Mouse (Mus musculus): Measurements from ENCODE around the gene March8. TPM values are rescaled to one million over a fixed set of nuclear protein-coding genes. Genes with fewer than 3 reads are reported as not detected.

Gene March8
- total and polyA plus RNA-seq, 3 experiments, result 22.7 to 24.9 TPM; not detected in 1

- TF ChIP-seq KAT2A (conservative IDR thresholded peaks at IDR 0.05; ENCODE audit: low read depth, low read length) (0 out of 2 replicates have a peak, but pooled peaks have one; percentile 39), GABPA (IDR thresholded peaks at IDR 0.05; ENCODE audit: low read depth, low read length) (no peak; the same call in 1 of the 2 replicates), HCFC1 (IDR thresholded peaks at IDR 0.05; ENCODE audit: low read depth, low read length) (peak; percentile 62; the same call in 1 of the 2 replicates), ZKSCAN1 (IDR thresholded peaks at IDR 0.05; ENCODE audit: low read depth, low read length) (no peak), POLR2AphosphoS5 (IDR thresholded peaks at IDR 0.05; ENCODE audit: borderline replicate concordance, low read depth, low read length) (no peak), TBP (IDR thresholded peaks at IDR 0.05; ENCODE audit: low read depth, low read length) (no peak), MYC (IDR thresholded peaks at IDR 0.05; ENCODE audit: low read depth, low read length) (peak; percentile 40; the same call in 1 of the 2 replicates), RCOR1 (IDR thresholded peaks at IDR 0.05; ENCODE audit: low read depth, low read length) (peak; percentile 75), ZNF384 (IDR thresholded peaks at IDR 0.05; ENCODE audit: low read depth, low read length) (0 out of 2 replicates have a peak, but pooled peaks have one; percentile 30), MEF2A (IDR thresholded peaks at IDR 0.05; ENCODE audit: extremely low read depth, insufficient replicate concordance, low read depth, low read length, poor library complexity, severe bottlenecking) (no peak; the same call in 1 of the 2 replicates), MAX (IDR thresholded peaks at IDR 0.05; ENCODE audit: low read length) (no peak), EP300 (IDR thresholded peaks at IDR 0.05; ENCODE audit: low read depth in 1 of 2, low read length in 2 of 2) (peak; percentile 96 to 97), SMC3 (IDR thresholded peaks at IDR 0.05; ENCODE audit: low read depth, low read length) (no peak), CHD1 (IDR thresholded peaks at IDR 0.05; ENCODE audit: low read depth, low read length) (no peak)
Measured at GRCm38 (mm10) chr6:116456482-116456881, 118.7 kb downstream of the March8 start (continued).

- no peaks in the 10 kb centered on the region for H3K27me3 ChIP-seq (ENCODE audit: control insufficient read depth in 1 of 2, insufficient read depth in 2 of 2, low read length in 2 of 2)
- peak; percentile 62 for DNase-seq (ENCODE audit: low read depth, low spot score)
- no peak overlapping the region for H3K4me3 ChIP-seq (ENCODE audit: control insufficient read depth in 1 of 2, insufficient read depth in 1 of 2, low read depth in 2 of 2, low read length in 2 of 2)
- TF ChIP-seq TAL1 (IDR thresholded peaks at IDR 0.05; ENCODE audit: low read length), result peak; percentile 91
- 0 out of 2 replicates have a peak, but pooled peaks have one; percentile 26 for TF ChIP-seq MYC (IDR thresholded peaks at IDR 0.05; ENCODE audit: low read depth, low read length)
- 0 out of 2 replicates have a peak, but pooled peaks have one; percentile 41 for TF ChIP-seq ZNF384 (IDR thresholded peaks at IDR 0.05; ENCODE audit: low read depth, low read length)
- TF ChIP-seq ZMIZ1 (IDR thresholded peaks at IDR 0.05; ENCODE audit: low read depth, low read length), result no peak
- peak; percentile 85 for TF ChIP-seq TCF12 (IDR thresholded peaks at IDR 0.05; ENCODE audit: low read depth, low read length)
- TF ChIP-seq ELF1 (IDR thresholded peaks at IDR 0.05; ENCODE audit: low read depth, low read length), result 0 out of 2 replicates have a peak, but pooled peaks have one; percentile 25
- no peak for TF ChIP-seq ZC3H11A (IDR thresholded peaks at IDR 0.05; ENCODE audit: low read depth, low read length)
- peak; percentile 82 to 89 for TF ChIP-seq EP300 (IDR thresholded peaks at IDR 0.05; ENCODE audit: low read depth in 1 of 2, low read length in 2 of 2)
- TF ChIP-seq GATA1 (IDR thresholded peaks at IDR 0.05; ENCODE audit: low read depth, low read length), result peak; percentile 74
- TF ChIP-seq SIN3A (IDR thresholded peaks at IDR 0.05; ENCODE audit: low read length), result 0 out of 2 replicates have a peak, but pooled peaks have one; percentile 28
- TF ChIP-seq GABPA (IDR thresholded peaks at IDR 0.05; ENCODE audit: low read depth, low read length), result no peak
- peak; percentile 58; the same call in 1 of the 2 replicates for TF ChIP-seq ETS1 (IDR thresholded peaks at IDR 0.05; ENCODE audit: low read depth, low read length)
- TF ChIP-seq RCOR1 (IDR thresholded peaks at IDR 0.05; ENCODE audit: low read depth, low read length), result peak; percentile 31; the same call in 1 of the 2 replicates
- H3K9me3 ChIP-seq (replicated peaks; ENCODE audit: insufficient read depth, low read length), result no peaks in the 10 kb centered on the region
- no peaks in the 10 kb centered on the region for H3K79me2 ChIP-seq (ENCODE audit: control insufficient read depth, insufficient read depth, low read length, poor library complexity)
- peaks cover 0 to 40% of the 10 kb centered on the region in 2 experiments; a peak in 2 of 4 replicates for H3K36me3 ChIP-seq (ENCODE audit: control insufficient read depth in 1 of 2, insufficient read depth in 2 of 2, low read length in 2 of 2)
- peak overlapping the region; percentile 70 for H3K27ac ChIP-seq (ENCODE audit: control insufficient read depth, low read depth, low read length)
- no peak overlapping the region for H3K9ac ChIP-seq (ENCODE audit: control insufficient read depth, low read depth, low read length, poor library complexity, severe bottlenecking)
- H3K4me1 ChIP-seq (ENCODE audit: control insufficient read depth in 1 of 2, insufficient read depth in 2 of 2, low read length in 2 of 2), result peaks cover 34 to 48% of the 10 kb centered on the region in 2 experiments
Measured at GRCm38 (mm10) chr6:116458728-116459127, 120.9 kb downstream of the March8 start.

Other genes starting within 250 kb of the March8 start
- 29.9 and 30.6 TPM in 2 replicates for gene Tmcc1, start 144.5 kb upstream of the March8 start, total RNA-seq (2012; rRNA removed)
- 1 to 10 TPM in 1 of 2 experiments, not detected in 1; 9.1 TPM for gene Tmcc1, start 144.5 kb upstream of the March8 start, polyA plus RNA-seq (2012; ENCODE audit: insufficient read depth in 1 of 2, insufficient read length in 2 of 2, low read depth in 1 of 2, low replicate concordance in 2 of 2, missing spikeins in 1 of 2)
- gene Washc2, start 130.0 kb upstream of the March8 start, total RNA-seq (2012; rRNA removed), result 25.3 and 28.6 TPM in 2 replicates
- 10 to 100 TPM in 1 of 2 experiments, not detected in 1; 38.3 TPM for gene Washc2, start 130.0 kb upstream of the March8 start, polyA plus RNA-seq (2012; ENCODE audit: insufficient read depth in 1 of 2, insufficient read length in 2 of 2, low read depth in 1 of 2, low replicate concordance in 2 of 2, missing spikeins in 1 of 2)
- 4.3 and 4.4 TPM in 2 replicates for gene Zfand4, start 73.8 kb upstream of the March8 start, total RNA-seq (2012; rRNA removed)
- gene Zfand4, start 73.8 kb upstream of the March8 start, polyA plus RNA-seq (2012; ENCODE audit: insufficient read depth in 1 of 2, insufficient read length in 2 of 2, low read depth in 1 of 2, low replicate concordance in 2 of 2, missing spikeins in 1 of 2), result 1 to 10 TPM in 1 of 2 experiments, not detected in 1; 5.5 TPM
- 1.1 and 1.6 TPM in 2 replicates for gene Alox5, start 123.2 kb downstream of the March8 start, total RNA-seq (2012; rRNA removed)
- 1 to 10 TPM in 1 of 2 experiments, not detected in 1; 5.7 TPM for gene Alox5, start 123.2 kb downstream of the March8 start, polyA plus RNA-seq (2012; ENCODE audit: insufficient read depth in 1 of 2, insufficient read length in 2 of 2, low read depth in 1 of 2, low replicate concordance in 2 of 2, missing spikeins in 1 of 2)
- gene Olfr211, start 151.1 kb downstream of the March8 start, total RNA-seq (2012; rRNA removed), result not detected in 2 replicates
- not detected for gene Olfr211, start 151.1 kb downstream of the March8 start, polyA plus RNA-seq (2012; ENCODE audit: insufficient read depth in 1 of 2, insufficient read length in 2 of 2, low read depth in 1 of 2, low replicate concordance in 2 of 2, missing spikeins in 1 of 2)
- gene Olfr212, start 168.5 kb downstream of the March8 start, total RNA-seq (2012; rRNA removed), result not detected in 2 replicates
- under 1 TPM in 1 of 2 experiments, not detected in 1; 0.03 TPM for gene Olfr212, start 168.5 kb downstream of the March8 start, polyA plus RNA-seq (2012; ENCODE audit: insufficient read depth in 1 of 2, insufficient read length in 2 of 2, low read depth in 1 of 2, low replicate concordance in 2 of 2, missing spikeins in 1 of 2)
- not detected in 2 replicates for gene Olfr213, start 200.4 kb downstream of the March8 start, total RNA-seq (2012; rRNA removed)
- gene Olfr213, start 200.4 kb downstream of the March8 start, polyA plus RNA-seq (2012; ENCODE audit: insufficient read depth in 1 of 2, insufficient read length in 2 of 2, low read depth in 1 of 2, low replicate concordance in 2 of 2, missing spikeins in 1 of 2), result not detected
- 0.72 and 2.0 TPM in 2 replicates for gene Gm5580, start 213.1 kb downstream of the March8 start, total RNA-seq (2012; rRNA removed)
- under 1 TPM in 1 of 2 experiments, not detected in 1; 0.54 TPM for gene Gm5580, start 213.1 kb downstream of the March8 start, polyA plus RNA-seq (2012; ENCODE audit: insufficient read depth in 1 of 2, insufficient read length in 2 of 2, low read depth in 1 of 2, low replicate concordance in 2 of 2, missing spikeins in 1 of 2)
- gene Olfr214, start 216.2 kb downstream of the March8 start, total RNA-seq (2012; rRNA removed), result not detected in 2 replicates
- not detected for gene Olfr214, start 216.2 kb downstream of the March8 start, polyA plus RNA-seq (2012; ENCODE audit: insufficient read depth in 1 of 2, insufficient read length in 2 of 2, low read depth in 1 of 2, low replicate concordance in 2 of 2, missing spikeins in 1 of 2)
- not detected in 2 replicates for gene Olfr215, start 246.2 kb downstream of the March8 start, total RNA-seq (2012; rRNA removed)
- under 1 TPM in 1 of 2 experiments, not detected in 1; 0.04 TPM for gene Olfr215, start 246.2 kb downstream of the March8 start, polyA plus RNA-seq (2012; ENCODE audit: insufficient read depth in 1 of 2, insufficient read length in 2 of 2, low read depth in 1 of 2, low replicate concordance in 2 of 2, missing spikeins in 1 of 2)

All from MEL (cell line).